Comparison of ENCODE assay signal across 8 mouse cellular contexts in the genomic region with DNA sequence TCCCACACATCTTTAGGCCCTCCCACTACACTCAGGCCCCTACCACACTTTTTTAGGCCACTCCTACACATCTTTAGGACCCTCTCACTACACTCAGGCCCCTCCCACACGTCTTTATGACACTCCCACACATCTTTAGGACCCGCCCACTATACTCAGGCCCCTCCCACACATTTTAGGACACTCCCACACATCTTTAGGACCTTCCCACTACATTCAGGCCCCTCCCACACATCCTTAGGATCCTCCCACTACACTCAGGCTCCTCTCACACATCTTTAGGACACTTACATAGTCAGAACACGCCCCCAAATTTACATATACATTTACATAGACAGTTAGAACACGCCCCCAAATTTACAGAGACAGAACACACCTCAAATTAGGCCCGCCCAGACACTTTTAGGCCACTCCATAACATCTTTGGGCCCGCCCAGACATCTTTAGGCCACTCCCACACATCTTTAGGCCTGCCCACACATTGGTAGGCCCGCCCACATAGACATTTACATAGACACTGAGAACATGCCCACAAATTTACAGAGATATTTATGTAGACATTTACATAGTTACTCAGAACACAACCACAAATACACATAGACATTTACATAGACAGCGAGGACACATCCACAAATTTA.
DNase-seq lines count a peak whose midpoint lies in the region; ATAC-seq and TF ChIP-seq lines count a peak whose summit lies in the region.

No protein-coding gene starts in this region.

- peak overlapping the region; percentile 95 for H3K4me3 ChIP-seq in erythroblast, embryonic 14.5 days (replicated peaks)
- H3K4me3 ChIP-seq in heart, postnatal 0 days (ENCODE audit: low read depth, low read length) = peak overlapping the region; percentile 67
- peak overlapping the region; percentile 74 for H3K4me3 ChIP-seq in limb, embryonic 14.5 days (replicated peaks; ENCODE audit: low read length)
- peak overlapping the region; percentile 63 for H3K4me3 ChIP-seq in neural tube, embryonic 15.5 days (replicated peaks)

- H3K36me3 ChIP-seq in erythroblast, embryonic 14.5 days (ENCODE audit: control insufficient read depth) = no peaks in the 10 kb centered on the region
- H3K36me3 ChIP-seq in heart, postnatal 0 days (replicated peaks; ENCODE audit: control insufficient read depth, insufficient read depth, low read length) = no peaks in the 10 kb centered on the region
- no peaks in the 10 kb centered on the region for H3K36me3 ChIP-seq in limb, embryonic 14.5 days (ENCODE audit: control insufficient read depth, insufficient read depth, low read length)
- H3K36me3 ChIP-seq in neural tube, embryonic 15.5 days = no peaks in the 10 kb centered on the region

- peak; percentile 29 for DNase-seq in thymus, postnatal 14 days
- DNase-seq in thymus, postnatal 25 days = no peak
- DNase-seq in heart, postnatal 0 days (ENCODE audit: low spot score) = no peak
- DNase-seq in limb, embryonic 14.5 days (ENCODE audit: low spot score) = no peak
- DNase-seq in embryo, embryonic 11 days = no peak

- no peak for TF ChIP-seq CTCF in heart, postnatal 0 days (IDR thresholded peaks at IDR 0.05; ENCODE audit: low read depth)

- peak overlapping the region; percentile 99; the same call in 1 of the 2 replicates for H3K27ac ChIP-seq in heart, postnatal 0 days (ENCODE audit: low read depth)
- H3K27ac ChIP-seq in limb, embryonic 14.5 days (replicated peaks; ENCODE audit: low read depth, low read length) = peak overlapping the region; percentile 97; the same call in 1 of the 2 replicates
- H3K27ac ChIP-seq in neural tube, embryonic 15.5 days (replicated peaks) = peak overlapping the region; percentile 100

- no peaks in the 10 kb centered on the region for H3K27me3 ChIP-seq in erythroblast, embryonic 14.5 days (ENCODE audit: control insufficient read depth)
- H3K27me3 ChIP-seq in heart, postnatal 0 days (ENCODE audit: control insufficient read depth, insufficient read depth, low read length) = no peaks in the 10 kb centered on the region
- H3K27me3 ChIP-seq in limb, embryonic 14.5 days (ENCODE audit: control insufficient read depth, insufficient read depth, low read length) = no peaks in the 10 kb centered on the region
- no peaks in the 10 kb centered on the region for H3K27me3 ChIP-seq in neural tube, embryonic 15.5 days (replicated peaks)

- TF ChIP-seq POLR2A in limb, embryonic 14.5 days (IDR thresholded peaks at IDR 0.05; ENCODE audit: borderline replicate concordance, extremely low read depth, insufficient read depth, insufficient read length) = no peak

- peak overlapping the region; percentile 82 for H3K4me2 ChIP-seq in heart, postnatal 0 days (ENCODE audit: low read depth, low read length)
- H3K4me2 ChIP-seq in limb, embryonic 14.5 days (replicated peaks; ENCODE audit: low read depth, low read length, severe bottlenecking) = peak overlapping the region; percentile 54
- peak overlapping the region; percentile 65 for H3K4me2 ChIP-seq in neural tube, embryonic 15.5 days

- peak overlapping the region; percentile 73; the same call in 1 of the 2 replicates for H3K9ac ChIP-seq in heart, postnatal 0 days (replicated peaks; ENCODE audit: low read depth, low read length)
- H3K9ac ChIP-seq in limb, embryonic 14.5 days (ENCODE audit: low read depth, low read length, severe bottlenecking) = 0 out of 2 replicates have a peak overlapping the region, but pooled peaks have one; percentile 77
- no peak overlapping the region for H3K9ac ChIP-seq in neural tube, embryonic 15.5 days (replicated peaks)

- no peak for TF ChIP-seq EP300 in heart, postnatal 0 days (IDR thresholded peaks at IDR 0.05; ENCODE audit: low read depth)

- 82% methylated on average over 8 of the region's 8 CpGs for WGBS in heart, postnatal 0 days
- 78% methylated on average over 8 of the region's 8 CpGs for WGBS in limb, embryonic 14.5 days
- 86% methylated on average over 8 of the region's 8 CpGs for WGBS in neural tube, embryonic 15.5 days

- no peak for ATAC-seq in erythroblast, adult 5-6 weeks (replicated peaks; ENCODE audit: low FRiP score, poor library complexity, severe bottlenecking)
- ATAC-seq in heart, postnatal 0 days (ENCODE audit: insufficient read depth, low read depth) = no peak
- ATAC-seq in limb, embryonic 14.5 days (ENCODE audit: low FRiP score, low read depth) = no peak
- ATAC-seq in neural tube, embryonic 15.5 days (ENCODE audit: low FRiP score) = no peak

- H3K9me3 ChIP-seq in erythroblast, embryonic 14.5 days (ENCODE audit: control insufficient read depth, low read length) = peaks cover 22% of the 10 kb centered on the region
- H3K9me3 ChIP-seq in heart, postnatal 0 days (replicated peaks; ENCODE audit: control insufficient read depth, low read length) = no peaks in the 10 kb centered on the region
- H3K9me3 ChIP-seq in limb, embryonic 14.5 days (ENCODE audit: control insufficient read depth, low read length) = peaks cover 4% of the 10 kb centered on the region; the same call in 1 of the 2 replicates
- no peaks in the 10 kb centered on the region for H3K9me3 ChIP-seq in neural tube, embryonic 15.5 days (replicated peaks)

- peaks cover 24% of the 10 kb centered on the region for H3K4me1 ChIP-seq in erythroblast, embryonic 14.5 days (ENCODE audit: control insufficient read depth)
- 0 out of 2 replicates have a peak, but pooled peaks cover 3% of the 10 kb centered on the region for H3K4me1 ChIP-seq in heart, postnatal 0 days (ENCODE audit: control insufficient read depth, insufficient read depth)
- peaks cover 5% of the 10 kb centered on the region; the same call in 1 of the 2 replicates for H3K4me1 ChIP-seq in limb, embryonic 14.5 days (ENCODE audit: control insufficient read depth, insufficient read depth, low read length)
- H3K4me1 ChIP-seq in neural tube, embryonic 15.5 days = peaks cover 9% of the 10 kb centered on the region
